In the genomic region with DNA sequence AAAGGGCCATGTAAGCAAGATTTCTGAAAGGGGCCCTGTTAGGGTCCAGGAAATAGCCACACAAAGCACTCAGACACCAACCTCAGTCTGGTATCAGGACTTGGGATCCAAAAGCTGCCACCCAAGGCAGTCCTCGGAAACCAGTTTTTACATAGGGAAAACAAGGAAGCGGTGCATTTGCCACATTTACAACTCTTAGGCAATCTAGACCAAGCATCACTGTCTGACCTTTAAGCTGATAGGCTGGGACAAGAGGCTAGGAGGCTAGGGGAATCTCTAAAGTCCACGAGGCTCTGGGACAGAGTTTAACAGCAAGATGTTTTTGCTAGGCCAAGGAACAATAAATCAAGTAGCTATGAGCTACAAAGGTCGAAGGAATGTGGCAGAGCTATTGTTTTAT, we compare ENCODE assay signal across 23 mouse cellular contexts. TPM values are rescaled to one million over a fixed set of nuclear protein-coding genes. Genes with fewer than 3 reads are reported as not detected.
"Had no signal": no experiment of that assay in that cellular context is flagged by ENCODE, and none has a peak within 500 bp of the region (broad histone marks: within the 10 kb centered on the region; RNA-seq: fewer than 3 reads in every experiment).

No protein-coding gene starts in this region.

- ATAC-seq: intestine, postnatal 0 days; midbrain, embryonic 15.5 days had no signal

- DNase-seq: kidney, adult 2 months; kidney, postnatal 25 days; layer of hippocampus, adult 9-11 months; left cerebral cortex, postnatal 4 days; liver, embryonic 13.5 days; lung, adult 2 months; lung, postnatal 36 days; retina, postnatal 1 day; right cerebral cortex, postnatal 14 days; right cerebral cortex, postnatal 4 days; thymus, adult 2 months; thymus, postnatal 14 days; thymus, postnatal 4 days had no signal

- H3K36me3 ChIP-seq: limb, embryonic 12.5 days; limb, embryonic 15.5 days; midbrain, embryonic 12.5 days; midbrain, embryonic 15.5 days; neural tube, embryonic 13.5 days had no signal

- H3K27ac ChIP-seq: kidney, postnatal 0 days; layer of hippocampus, adult 2 months; limb, embryonic 12.5 days; limb, embryonic 15.5 days; liver, embryonic 13.5 days; midbrain, embryonic 12.5 days; midbrain, embryonic 15.5 days; neural tube, embryonic 13.5 days; stomach, postnatal 0 days had no signal

- H3K9ac ChIP-seq: limb, embryonic 12.5 days; limb, embryonic 15.5 days; liver, embryonic 13.5 days; midbrain, embryonic 12.5 days; midbrain, embryonic 15.5 days; neural tube, embryonic 13.5 days had no signal

- H3K4me3 ChIP-seq: layer of hippocampus, adult 2 months; limb, embryonic 12.5 days; limb, embryonic 15.5 days; liver, embryonic 13.5 days; midbrain, embryonic 12.5 days; midbrain, embryonic 15.5 days; myocyte; neural tube, embryonic 13.5 days had no signal

- H3K9me3 ChIP-seq: limb, embryonic 12.5 days; limb, embryonic 15.5 days; liver, embryonic 13.5 days; midbrain, embryonic 12.5 days; midbrain, embryonic 15.5 days; neural tube, embryonic 13.5 days had no signal

- H3K27me3 ChIP-seq: limb, embryonic 12.5 days; limb, embryonic 15.5 days; liver, embryonic 13.5 days; midbrain, embryonic 12.5 days; midbrain, embryonic 15.5 days; neural tube, embryonic 13.5 days had no signal

- H3K4me1 ChIP-seq: limb, embryonic 15.5 days; liver, embryonic 13.5 days; midbrain, embryonic 12.5 days; midbrain, embryonic 15.5 days; neural tube, embryonic 13.5 days had no signal

- H3K4me2 ChIP-seq: limb, embryonic 12.5 days; limb, embryonic 15.5 days; liver, embryonic 13.5 days; midbrain, embryonic 12.5 days; midbrain, embryonic 15.5 days; neural tube, embryonic 13.5 days had no signal

RNA-seq across cellular contexts. Expression of a gene that starts 35.2 kb away (rescaled TPM):
- polyA plus RNA-seq: myocyte had no signal
